24 mouse cellular contexts compared by ENCODE assay signal in the genomic region with DNA sequence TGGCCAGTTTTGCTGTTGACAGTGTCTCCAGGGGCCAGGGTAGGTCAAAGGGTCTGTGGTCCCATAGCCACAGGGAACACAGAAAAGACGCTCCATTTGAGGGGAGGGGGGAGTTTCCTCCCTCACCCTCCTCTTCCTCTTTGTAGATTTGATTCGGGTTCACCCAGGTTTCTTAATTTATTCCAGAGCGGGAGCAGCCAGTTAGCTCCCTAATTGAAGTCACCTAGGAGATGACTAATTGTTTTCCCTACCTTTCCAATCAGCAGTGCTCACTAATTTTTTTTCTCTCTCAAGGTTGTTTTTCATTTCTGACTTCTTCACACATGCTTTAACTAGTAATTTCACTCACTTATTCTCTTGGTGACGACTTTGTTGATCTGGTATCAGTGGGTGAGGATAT. TPM values are rescaled to one million over a fixed set of nuclear protein-coding genes. Genes with fewer than 3 reads are reported as not detected.
"Had no signal": no experiment of that assay in that cellular context is flagged by ENCODE, and none has a peak within 500 bp of the region (broad histone marks: within the 10 kb centered on the region; RNA-seq: fewer than 3 reads in every experiment).

TSS of gene Zar1l (minus strand) at position 101 of the 400 bp plus-strand sequence.

- H3K36me3 ChIP-seq: midbrain, embryonic 13.5 days; midbrain, embryonic 15.5 days; neural tube, embryonic 12.5 days; stomach, embryonic 15.5 days had no signal

- H3K4me3 ChIP-seq: megakaryocyte, embryonic 14.5 days; midbrain, embryonic 13.5 days; midbrain, embryonic 15.5 days; neural tube, embryonic 12.5 days; stomach, embryonic 15.5 days had no signal

- H3K9me3 ChIP-seq: midbrain, embryonic 13.5 days; midbrain, embryonic 15.5 days; neural tube, embryonic 12.5 days; stomach, embryonic 15.5 days had no signal

- ATAC-seq: midbrain, embryonic 13.5 days; midbrain, embryonic 15.5 days had no signal

- H3K27ac ChIP-seq: macrophage; midbrain, embryonic 13.5 days; midbrain, embryonic 15.5 days; neural tube, embryonic 12.5 days; stomach, embryonic 15.5 days; stomach, postnatal 0 days had no signal

- DNase-seq: lung, adult 18-20 months; lung, embryonic 14.5 days; lung, postnatal 10 days; lung, postnatal 36 days; right cerebral cortex, postnatal 14 days; thymus, adult 2 months; thymus, postnatal 25 days; thymus, postnatal 4 days had no signal

- H3K4me2 ChIP-seq: lung, embryonic 14.5 days; midbrain, embryonic 11.5 days; midbrain, embryonic 13.5 days; midbrain, embryonic 15.5 days; neural tube, embryonic 12.5 days; stomach, embryonic 15.5 days had no signal

- H3K4me1 ChIP-seq: neural tube, embryonic 12.5 days; stomach, embryonic 15.5 days had no signal

- H3K9ac ChIP-seq: lung, embryonic 14.5 days; midbrain, embryonic 13.5 days; midbrain, embryonic 15.5 days; neural tube, embryonic 12.5 days; stomach, embryonic 15.5 days had no signal

- H3K27me3 ChIP-seq: midbrain, embryonic 13.5 days; midbrain, embryonic 15.5 days; neural tube, embryonic 12.5 days; stomach, embryonic 15.5 days had no signal

RNA-seq across cellular contexts. Expression of gene Zar1l, which starts in this region (rescaled TPM):
- total RNA-seq: megakaryocyte progenitor cell, adult 5-6 weeks; midbrain, postnatal 0 days; monocyte, adult 5-6 weeks; neutrophil, adult 5-6 weeks had no signal
- polyA plus RNA-seq: lung, embryonic 14.5 days; lung, embryonic 16.5 days; macrophage; midbrain, embryonic 11.5 days; midbrain, embryonic 13.5 days; midbrain, embryonic 15.5 days; midbrain, postnatal 0 days; neural tube, embryonic 12.5 days; neural tube, embryonic 14.5 days; spleen, adult 2 months; stomach, embryonic 15.5 days; stomach, postnatal 0 days; thymus, adult 2 months; urinary bladder, adult 2 months had no signal
